Mouse (Mus musculus): Measurements from ENCODE around the gene Mipep. TPM values are rescaled to one million over a fixed set of nuclear protein-coding genes. Genes with fewer than 3 reads are reported as not detected.

The Mipep gene
- polyA plus RNA-seq, 1 experiment from 2014 or later = 29.2 TPM

- H3K27me3 ChIP-seq = no peaks in the 10 kb centered on the region
- no peaks in the 10 kb centered on the region for H3K36me3 ChIP-seq
- H3K9me3 ChIP-seq (replicated peaks) = no peaks in the 10 kb centered on the region
- no peak for ATAC-seq (replicated peaks; ENCODE audit: insufficient number of reproducible peaks, insufficient read depth, low FRiP score, low read depth)
- no peaks in the 10 kb centered on the region for H3K4me1 ChIP-seq (replicated peaks)
- no peak overlapping the region for H3K27ac ChIP-seq
- H3K4me2 ChIP-seq = no peak overlapping the region
- no peak overlapping the region for H3K4me3 ChIP-seq
- 70% methylated on average over 2 of the region's 2 CpGs for WGBS
- no peak overlapping the region for H3K9ac ChIP-seq
Observed at GRCm38 (mm10) chr14:60773476-60773875, 10.9 kb upstream of the Mipep start.

- H3K36me3 ChIP-seq = no peaks in the 10 kb centered on the region
- 81% methylated on average over 8 of the region's 8 CpGs for WGBS
Observed at GRCm38 (mm10) chr14:60776521-60776920, 7.9 kb upstream of the Mipep start.

GRCm38 (mm10) chr14:60777485-60777919 is 6.9 kb upstream of the Mipep start:
- no peak for ATAC-seq (replicated peaks; ENCODE audit: insufficient number of reproducible peaks, insufficient read depth, low FRiP score, low read depth)
- H3K9ac ChIP-seq = no peak overlapping the region
- 87% methylated on average over 5 of the region's 5 CpGs for WGBS

More at GRCm38 (mm10) chr14:60776521-60776920, 7.9 kb upstream of the Mipep start:
- no peak overlapping the region for H3K4me3 ChIP-seq
- no peaks in the 10 kb centered on the region for H3K27me3 ChIP-seq
- no peak for ATAC-seq (replicated peaks; ENCODE audit: insufficient number of reproducible peaks, insufficient read depth, low FRiP score, low read depth)
- no peak overlapping the region for H3K4me2 ChIP-seq
- no peaks in the 10 kb centered on the region for H3K9me3 ChIP-seq (replicated peaks)
- H3K4me1 ChIP-seq (replicated peaks) = no peaks in the 10 kb centered on the region
- H3K27ac ChIP-seq = no peak overlapping the region
- H3K9ac ChIP-seq = no peak overlapping the region

GRCm38 (mm10) chr14:60779198-60779597 is 5.2 kb upstream of the Mipep start:
- no peak overlapping the region for H3K9ac ChIP-seq
- no peaks in the 10 kb centered on the region for H3K36me3 ChIP-seq
- H3K27me3 ChIP-seq = no peaks in the 10 kb centered on the region
- 0 out of 2 replicates have a peak, but pooled peaks cover 3% of the 10 kb centered on the region for H3K4me1 ChIP-seq (replicated peaks)
- H3K4me3 ChIP-seq = no peak overlapping the region
- H3K4me2 ChIP-seq = no peak overlapping the region
- no peak for ATAC-seq (replicated peaks; ENCODE audit: insufficient number of reproducible peaks, insufficient read depth, low FRiP score, low read depth)
- no peak overlapping the region for H3K27ac ChIP-seq
- no peaks in the 10 kb centered on the region for H3K9me3 ChIP-seq (replicated peaks)
- WGBS = 88% methylated on average over 7 of the region's 7 CpGs

More at GRCm38 (mm10) chr14:60777485-60777919, 6.9 kb upstream of the Mipep start:
- Histone ChIP-seq H3K27ac (no peak overlapping the region), H3K27me3 (no peaks in the 10 kb centered on the region), H3K9me3 (replicated peaks) (no peaks in the 10 kb centered on the region), H3K36me3 (no peaks in the 10 kb centered on the region), H3K4me2 (no peak overlapping the region), H3K4me1 (replicated peaks) (no peaks in the 10 kb centered on the region), H3K4me3 (no peak overlapping the region)

- H3K9me3 ChIP-seq (replicated peaks) = no peaks in the 10 kb centered on the region
- ATAC-seq (replicated peaks; ENCODE audit: insufficient number of reproducible peaks, insufficient read depth, low FRiP score, low read depth) = no peak
- H3K4me3 ChIP-seq = no peak overlapping the region
- H3K27ac ChIP-seq = no peak overlapping the region
- no peaks in the 10 kb centered on the region for H3K36me3 ChIP-seq
- H3K4me1 ChIP-seq (replicated peaks) = peaks cover 11% of the 10 kb centered on the region
- H3K27me3 ChIP-seq = no peaks in the 10 kb centered on the region
- no peak overlapping the region for H3K4me2 ChIP-seq
- 35% methylated on average over 7 of the region's 7 CpGs for WGBS
- H3K9ac ChIP-seq = no peak overlapping the region
Observed at GRCm38 (mm10) chr14:60782121-60782656, 2.2 kb upstream of the Mipep start.

- 34% methylated on average over 8 of the region's 8 CpGs for WGBS
- Histone ChIP-seq H3K4me1 (replicated peaks) (peaks cover 11% of the 10 kb centered on the region), H3K4me2 (no peak overlapping the region), H3K27ac (no peak overlapping the region), H3K9ac (no peak overlapping the region), H3K9me3 (replicated peaks) (no peaks in the 10 kb centered on the region), H3K27me3 (no peaks in the 10 kb centered on the region), H3K36me3 (0 out of 2 replicates have a peak, but pooled peaks cover 6% of the 10 kb centered on the region), H3K4me3 (no peak overlapping the region)
- ATAC-seq (replicated peaks; ENCODE audit: insufficient number of reproducible peaks, insufficient read depth, low FRiP score, low read depth) = no peak
Observed at GRCm38 (mm10) chr14:60783196-60783595, 1.2 kb upstream of the Mipep start.

DNA sequence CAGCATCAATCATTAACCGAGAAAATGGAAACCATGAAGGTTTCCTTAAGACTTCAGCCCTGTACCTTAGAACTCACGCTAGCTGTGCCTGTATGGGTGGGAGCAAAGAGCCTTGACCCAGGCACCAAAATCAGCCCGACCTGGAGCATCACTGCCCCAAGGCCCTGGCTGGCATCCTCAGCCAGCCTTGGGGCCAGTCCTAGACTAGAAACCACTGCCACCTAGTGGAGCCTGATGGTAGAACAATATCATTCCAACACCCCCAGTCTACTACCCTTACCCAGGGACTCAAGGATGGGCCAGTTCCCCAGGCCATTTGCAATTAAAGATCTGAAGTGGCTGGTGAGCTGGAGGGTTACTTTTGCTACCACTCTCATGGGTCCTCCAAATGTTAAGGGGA is 5.7 kb downstream of the Mipep start:
- Histone ChIP-seq H3K4me1 (replicated peaks) (peaks cover 6% of the 10 kb centered on the region), H3K9me3 (replicated peaks) (no peaks in the 10 kb centered on the region), H3K4me2 (no peak overlapping the region), H3K9ac (no peak overlapping the region), H3K27ac (no peak overlapping the region), H3K4me3 (no peak overlapping the region), H3K36me3 (peaks cover 30% of the 10 kb centered on the region), H3K27me3 (no peaks in the 10 kb centered on the region)
- WGBS = 42% methylated on average over 3 of the region's 3 CpGs
- ATAC-seq (replicated peaks; ENCODE audit: insufficient number of reproducible peaks, insufficient read depth, low FRiP score, low read depth) = no peak

- ATAC-seq (replicated peaks; ENCODE audit: insufficient number of reproducible peaks, insufficient read depth, low FRiP score, low read depth) = no peak
- 73% methylated on average over 4 of the region's 4 CpGs for WGBS
Observed at GRCm38 (mm10) chr14:60796600-60797322, 12.4 kb downstream of the Mipep start.

DNA sequence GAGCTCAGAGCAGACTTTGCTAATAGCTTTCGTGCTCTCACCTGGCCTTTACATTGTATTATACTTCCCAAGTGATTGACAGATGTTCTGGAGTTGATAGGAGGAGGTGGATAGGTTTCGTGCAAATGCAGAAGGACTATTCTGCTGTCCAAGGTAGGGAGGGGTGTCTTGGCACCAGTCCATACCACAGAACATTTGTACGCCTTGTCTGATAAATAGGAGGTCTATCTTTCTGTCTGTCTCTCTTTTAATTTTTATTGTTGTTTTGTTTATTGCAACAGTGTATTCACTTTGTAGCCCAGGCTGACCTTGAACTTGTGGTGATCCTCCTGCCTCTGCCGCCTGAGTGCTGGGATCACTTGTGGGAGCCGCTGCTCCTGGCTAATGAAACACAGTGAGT is 13.2 kb downstream of the Mipep start:
- H3K4me3 ChIP-seq = no peak overlapping the region
- no peaks in the 10 kb centered on the region for H3K9me3 ChIP-seq (replicated peaks)
- WGBS = 90% methylated on average over 5 of the region's 5 CpGs
- H3K27ac ChIP-seq = no peak overlapping the region
- H3K9ac ChIP-seq = no peak overlapping the region
- peaks cover 10% of the 10 kb centered on the region; the same call in 1 of the 2 replicates for H3K36me3 ChIP-seq
- no peaks in the 10 kb centered on the region for H3K4me1 ChIP-seq (replicated peaks)
- ATAC-seq (replicated peaks; ENCODE audit: insufficient number of reproducible peaks, insufficient read depth, low FRiP score, low read depth) = no peak
- no peak overlapping the region for H3K4me2 ChIP-seq
- no peaks in the 10 kb centered on the region for H3K27me3 ChIP-seq

More at GRCm38 (mm10) chr14:60796600-60797322, 12.4 kb downstream of the Mipep start:
- Histone ChIP-seq H3K27ac (no peak overlapping the region), H3K4me2 (no peak overlapping the region), H3K36me3 (peaks cover 15% of the 10 kb centered on the region), H3K27me3 (no peaks in the 10 kb centered on the region), H3K9me3 (replicated peaks) (no peaks in the 10 kb centered on the region), H3K4me3 (no peak overlapping the region), H3K9ac (no peak overlapping the region), H3K4me1 (replicated peaks) (no peaks in the 10 kb centered on the region)

DNA sequence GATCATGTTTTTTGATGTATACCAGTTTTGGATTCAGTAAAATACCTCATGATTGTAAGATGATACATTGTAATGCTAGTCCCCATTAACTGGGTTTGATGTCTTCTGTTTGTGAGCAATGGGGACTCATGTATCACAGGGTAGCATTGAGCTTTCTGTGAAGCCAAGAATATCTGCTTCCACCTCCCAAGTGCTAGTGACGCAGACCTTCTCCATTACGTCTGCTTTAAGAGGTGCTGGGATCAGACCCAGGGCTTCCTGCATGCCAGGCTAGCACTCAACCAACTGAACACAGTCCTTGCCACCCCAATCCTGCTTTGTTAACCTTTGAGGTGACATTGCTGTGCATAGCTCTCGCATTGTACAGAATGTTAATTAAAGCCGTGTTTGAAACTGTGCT is 14.3 kb downstream of the Mipep start:
- Histone ChIP-seq H3K4me2 (no peak overlapping the region), H3K9me3 (replicated peaks) (no peaks in the 10 kb centered on the region), H3K9ac (no peak overlapping the region), H3K27me3 (no peaks in the 10 kb centered on the region), H3K4me3 (no peak overlapping the region), H3K36me3 (peaks cover 20% of the 10 kb centered on the region; the same call in 1 of the 2 replicates), H3K27ac (no peak overlapping the region), H3K4me1 (replicated peaks) (no peaks in the 10 kb centered on the region)
- no peak for ATAC-seq (replicated peaks; ENCODE audit: insufficient number of reproducible peaks, insufficient read depth, low FRiP score, low read depth)
- WGBS = 81% methylated on average over 4 of the region's 4 CpGs

- no peak for ATAC-seq (replicated peaks; ENCODE audit: insufficient number of reproducible peaks, insufficient read depth, low FRiP score, low read depth)
Observed at GRCm38 (mm10) chr14:60799762-60800728, 15.7 kb downstream of the Mipep start.

More at GRCm38 (mm10) chr14:60799762-60800728, 15.7 kb downstream of the Mipep start:
- no peaks in the 10 kb centered on the region for H3K27me3 ChIP-seq
- peaks cover 21% of the 10 kb centered on the region; the same call in 1 of the 2 replicates for H3K36me3 ChIP-seq
- WGBS = 50% methylated on average over 9 of the region's 9 CpGs
- H3K4me1 ChIP-seq (replicated peaks) = no peaks in the 10 kb centered on the region
- H3K4me2 ChIP-seq = no peak overlapping the region
- no peak overlapping the region for H3K4me3 ChIP-seq
- no peak overlapping the region for H3K9ac ChIP-seq
- no peak overlapping the region for H3K27ac ChIP-seq
- no peaks in the 10 kb centered on the region for H3K9me3 ChIP-seq (replicated peaks)

Data from heart, embryonic 15.5 days (tissue).